Mouse (Mus musculus) urinary bladder, adult 2 months (tissue): ENCODE data around the gene Cacng1. TPM values are rescaled to one million over a fixed set of nuclear protein-coding genes. Genes with fewer than 3 reads are reported as not detected.

Experiments
- DNase-seq: peaks from one replicate; pipeline ENCODE4 v3.0.0; 2022; ENCODE audit warnings: low spot score
- polyA plus RNA-seq: library from polyadenylated mRNA; depleted of rRNA; stranded (reverse); fragments of >200 nt; gene quantifications from 2 replicates; pipeline ENCODE4 v1.2.3, GENCODE M21; 2012

Cacng1 gene
- polyA plus RNA-seq, 1 experiment = 0.06 TPM

GRCm38 (mm10) chr11:107707897-107708610, 8.3 kb downstream of the Cacng1 start:
- DNase-seq = no peak

GRCm38 (mm10) chr11:107705476-107706074, 10.7 kb downstream of the Cacng1 start:
- no peak for DNase-seq

- no peak for DNase-seq
These were observed 11.3 kb downstream of the Cacng1 start for GRCm38 (mm10) chr11:107705060-107705459.

GRCm38 (mm10) chr11:107703272-107704134, 12.8 kb downstream of the Cacng1 start:
- DNase-seq = no peak

DNA sequence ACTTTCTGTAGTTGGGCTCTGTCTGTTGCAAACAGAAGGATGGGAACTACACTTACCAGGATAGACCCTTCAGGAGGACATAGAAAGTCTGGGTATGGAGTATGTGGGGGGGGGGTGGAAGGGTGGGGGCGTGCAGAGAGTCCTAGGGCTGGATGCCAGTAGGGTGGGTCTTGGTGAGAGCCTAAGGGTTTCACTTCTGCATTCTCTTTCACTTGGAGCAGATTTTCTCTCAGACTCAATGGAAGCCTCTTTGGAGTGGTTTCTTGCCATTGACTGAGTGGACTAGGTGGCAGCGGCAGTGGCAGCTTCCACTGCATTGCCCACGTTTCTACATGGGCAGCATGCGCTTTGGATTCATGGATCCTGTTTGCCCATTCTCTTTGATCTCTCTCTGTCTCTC, 16.4 kb downstream of the Cacng1 start:
- no peak for DNase-seq

DNA sequence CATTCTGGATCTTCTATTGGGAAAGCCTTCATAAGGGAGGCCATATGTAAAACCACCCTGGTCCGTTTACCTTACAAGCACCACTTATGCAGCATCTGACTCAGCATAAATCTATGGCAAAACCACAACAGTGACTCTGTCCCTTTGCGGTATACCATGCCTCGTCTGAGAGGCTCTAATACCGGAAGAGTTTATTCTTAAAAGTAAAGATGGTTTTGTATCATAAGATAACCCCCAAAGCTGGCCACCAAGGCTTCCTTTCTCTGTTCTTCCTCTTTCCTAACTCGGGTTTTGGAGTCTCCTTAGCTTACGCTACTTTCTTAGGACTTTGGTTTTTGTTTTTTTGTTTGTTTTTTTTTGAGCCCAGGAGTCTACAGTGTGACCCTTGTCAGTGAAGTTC, 23.0 kb downstream of the Cacng1 start:
- DNase-seq = no peak

DNA sequence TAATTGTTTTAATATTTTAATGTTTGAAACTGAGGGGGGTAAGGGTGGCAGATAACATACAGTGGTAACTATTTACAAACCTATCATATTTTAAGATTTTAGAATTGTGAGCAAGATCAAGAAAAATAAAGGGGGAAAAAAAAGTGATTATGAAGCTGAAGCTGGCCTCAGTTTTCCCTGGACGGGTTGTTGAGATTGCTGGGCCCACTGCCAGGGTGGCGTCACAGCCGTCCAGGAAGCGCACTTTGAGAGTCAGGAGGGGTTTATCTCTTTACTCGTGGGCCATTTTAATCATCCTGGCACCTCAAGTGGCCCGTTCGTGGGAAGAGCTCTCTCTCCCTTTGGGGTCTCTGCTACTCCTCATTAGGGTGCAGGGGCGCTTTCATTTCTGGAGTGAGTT, 24.8 kb downstream of the Cacng1 start:
- DNase-seq = no peak

- no peak for DNase-seq
These were observed 27.8 kb downstream of the Cacng1 start for GRCm38 (mm10) chr11:107688480-107688879.

GRCm38 (mm10) chr11:107686290-107686689, 30.0 kb downstream of the Cacng1 start:
- DNase-seq = no peak

GRCm38 (mm10) chr11:107683544-107684465, 32.5 kb downstream of the Cacng1 start:
- no peak for DNase-seq

GRCm38 (mm10) chr11:107682694-107683355, 33.5 kb downstream of the Cacng1 start:
- no peak for DNase-seq

DNA sequence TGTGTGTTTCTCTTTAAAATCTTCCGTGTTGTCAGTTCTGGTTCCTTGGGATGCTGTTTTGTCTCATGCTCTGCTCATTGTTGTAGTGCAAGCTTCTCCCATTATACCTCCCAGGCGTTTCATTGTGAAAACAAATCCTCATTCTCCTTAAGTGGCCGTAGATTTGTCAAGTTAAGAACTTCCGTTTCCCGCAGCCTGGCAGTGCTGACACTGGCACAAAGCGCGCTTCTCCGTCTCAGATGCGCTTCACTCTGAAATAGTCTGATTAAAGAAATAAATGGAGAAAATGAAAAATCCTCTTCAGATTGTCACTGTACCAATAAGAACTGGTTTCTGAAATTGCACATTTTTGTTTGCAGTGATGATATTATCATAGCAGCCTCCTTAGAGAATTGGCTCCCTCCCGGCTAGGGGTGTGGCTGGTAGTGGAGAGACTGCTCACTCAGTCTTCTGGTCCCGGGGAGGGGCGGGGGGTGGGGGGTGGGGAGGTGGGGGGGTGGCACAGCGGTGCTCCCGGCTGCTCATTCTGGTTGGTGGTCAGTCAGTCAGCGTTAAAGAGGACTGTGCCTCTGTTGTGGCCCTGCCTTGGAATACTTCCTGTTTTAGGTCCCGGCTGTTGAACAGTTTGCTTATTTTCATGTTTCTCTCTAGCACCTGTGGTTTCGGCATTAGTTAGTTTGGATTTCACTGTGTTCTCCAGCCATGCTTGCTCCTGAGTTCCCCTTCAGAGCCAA, 39.9 kb downstream of the Cacng1 start:
- DNase-seq = no peak

- DNase-seq = no peak
These were observed 41.1 kb downstream of the Cacng1 start for GRCm38 (mm10) chr11:107675246-107675645.

- DNase-seq = no peak
These were observed 41.7 kb downstream of the Cacng1 start for GRCm38 (mm10) chr11:107674601-107675000.

DNA sequence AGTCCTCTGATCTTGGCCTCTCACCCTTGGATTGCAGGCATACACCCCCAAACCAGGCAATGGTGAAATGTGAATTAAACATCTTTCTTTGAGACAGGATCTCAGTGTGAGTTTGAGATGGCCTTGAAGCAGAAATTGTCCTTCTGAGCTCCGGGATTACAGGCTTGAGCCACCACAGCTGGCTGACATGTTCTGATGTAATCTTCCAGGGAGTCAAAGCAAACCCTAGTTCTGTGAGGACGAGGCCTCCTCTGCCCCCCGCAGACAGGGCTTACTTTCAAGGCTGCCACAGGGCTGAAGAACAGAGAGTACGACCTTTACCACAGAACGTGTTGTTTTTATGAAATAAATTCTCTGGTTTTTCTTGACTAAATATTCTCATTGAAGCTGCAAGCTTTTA, 42.3 kb downstream of the Cacng1 start:
- DNase-seq = no peak

DNA sequence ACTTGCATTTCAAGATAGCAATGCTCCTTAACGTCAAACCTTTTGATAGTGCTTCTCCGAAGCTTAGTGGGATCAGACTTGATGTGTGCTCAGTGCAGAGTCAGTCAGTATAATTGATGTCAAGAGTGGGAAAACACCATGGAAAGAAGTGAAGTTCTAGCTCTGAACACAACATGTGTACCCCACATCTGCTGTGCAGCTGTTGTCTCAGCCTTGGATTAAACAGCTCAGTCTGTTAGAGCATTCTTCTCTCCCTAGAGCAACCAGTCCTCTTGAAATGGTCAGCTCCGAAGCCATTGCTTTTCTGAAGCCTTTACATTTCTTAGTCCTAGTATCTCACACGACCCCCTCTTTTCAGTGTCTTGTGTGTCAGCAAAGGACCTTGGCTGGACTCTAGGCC, 47.3 kb downstream of the Cacng1 start:
- DNase-seq = no peak

DNA sequence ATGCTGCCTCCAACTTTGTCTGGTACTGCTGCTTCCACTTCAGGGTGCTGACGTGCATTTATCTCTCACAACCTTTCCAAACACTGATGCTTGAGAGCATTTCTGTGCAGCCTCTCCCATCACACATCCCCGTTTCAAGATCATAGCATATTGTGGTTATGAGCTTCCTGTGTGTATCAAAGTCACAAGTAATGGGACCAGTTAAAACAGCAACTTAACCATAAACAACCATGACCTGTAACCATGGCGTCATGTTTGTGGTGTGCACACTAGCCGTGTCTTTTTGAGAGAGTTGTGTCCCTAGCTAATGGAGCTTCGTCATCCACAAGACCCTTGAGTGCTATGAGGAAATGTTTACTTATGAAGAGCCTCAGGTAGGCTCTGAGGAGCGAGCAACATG, 48.1 kb downstream of the Cacng1 start:
- no peak for DNase-seq

DNA sequence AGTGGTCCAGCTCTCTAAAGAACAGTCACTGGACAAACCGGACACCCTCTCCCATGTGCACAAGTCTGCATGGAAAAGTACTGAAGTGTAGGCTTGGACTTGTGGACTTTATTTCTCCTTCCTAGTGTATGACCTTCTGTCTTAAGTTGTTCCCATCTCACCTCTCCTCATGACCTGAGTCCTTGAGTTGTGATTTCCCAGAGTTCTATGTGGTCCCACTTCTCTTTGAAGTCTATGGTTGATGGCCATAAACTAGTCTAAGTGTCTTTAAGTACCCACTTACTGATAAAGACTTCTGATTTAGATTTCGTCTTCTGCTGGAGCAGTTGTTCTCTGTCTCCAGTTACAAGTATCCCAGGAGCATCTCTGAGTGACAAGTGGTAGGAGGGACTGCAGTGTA, 48.8 kb downstream of the Cacng1 start:
- DNase-seq = no peak

DNA sequence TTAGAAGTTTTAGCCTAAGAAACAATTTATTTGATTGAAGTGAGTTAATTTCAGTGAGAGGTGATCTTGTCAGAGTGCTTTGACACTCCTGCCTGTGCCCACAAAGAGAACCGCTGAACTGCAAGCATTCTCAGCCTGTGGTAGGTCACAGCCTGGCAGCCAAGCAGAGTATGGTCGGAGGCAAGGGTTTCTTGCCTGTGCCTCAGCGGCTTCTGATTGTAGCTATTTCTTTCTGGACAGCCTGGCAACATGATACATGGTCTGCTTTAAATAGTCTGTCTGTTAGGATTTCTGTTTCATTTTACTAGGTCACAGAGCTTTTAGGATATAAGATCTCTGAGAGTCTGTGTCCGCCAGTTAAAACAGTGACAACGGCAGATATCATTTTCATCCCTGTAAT, 53.7 kb downstream of the Cacng1 start:
- DNase-seq = no peak

GRCm38 (mm10) chr11:107660452-107660851, 55.9 kb downstream of the Cacng1 start:
- no peak for DNase-seq
